Mouse (Mus musculus) liver, embryonic 11.5 days (tissue): ENCODE measurements at regions not wholly inside any gene's neighbourhood (a gene's known extent, or its start where the extent isn't known, plus 50 kb on each side); places are given as distances from the start of the nearest gene placed in this dataset.

Experiments used
- ATAC-seq: fragments of 200-750 bp; cut with Nextera tagmentation; replicated peaks from 2 replicates; pipeline ENCODE4 v1.8.0; 2017; ENCODE audit warnings: moderate number of reproducible peaks, mild to moderate bottlenecking, moderate TSS enrichment, moderate library complexity; ENCODE audit not compliant: low FRiP score
- DNase-seq: peaks from one replicate; pipeline ENCODE4 v3.0.0-alpha.2; 2017; ENCODE audit warnings: low spot score
- H3K27ac ChIP-seq: fragments of 300-500 bp; sonication (generic); 2 replicates; pipeline ENCODE4 v1.5.1; 2014; ENCODE audit warnings: mild to moderate bottlenecking, low read depth, low read length, control low read depth
- H3K27me3 ChIP-seq: fragments of 300-500 bp; sonication (generic); replicated peaks from 2 replicates; pipeline ENCODE4 v1.6.1; 2014; ENCODE audit warnings: low read length, mixed read lengths; ENCODE audit not compliant: control insufficient read depth, insufficient read depth
- H3K36me3 ChIP-seq: fragments of 300-500 bp; sonication (generic); 2 replicates; pipeline ENCODE4 v1.6.1; 2014; ENCODE audit warnings: mild to moderate bottlenecking, low read length, moderate library complexity, mixed read lengths; ENCODE audit not compliant: control insufficient read depth, insufficient read depth
- H3K4me1 ChIP-seq: fragments of 300-500 bp; sonication (generic); replicated peaks from 2 replicates; pipeline ENCODE4 v1.6.1; 2014; ENCODE audit warnings: low read length, mixed read lengths; ENCODE audit not compliant: control insufficient read depth, insufficient read depth
- H3K4me2 ChIP-seq: fragments of 300-500 bp; sonication (generic); 2 replicates; pipeline ENCODE4 v1.6.1; 2014; ENCODE audit warnings: mild to moderate bottlenecking, control low read depth, moderate library complexity
- H3K4me3 ChIP-seq: fragments of 300-500 bp; sonication (generic); 2 replicates; pipeline ENCODE4 v1.5.1; 2014; ENCODE audit warnings: low read depth, low read length, control low read depth
- H3K9ac ChIP-seq: fragments of 300-500 bp; sonication (generic); 2 replicates; pipeline ENCODE4 v1.6.1; 2014; ENCODE audit warnings: low read depth, low read length, control low read depth
- H3K9me3 ChIP-seq: fragments of 300-500 bp; sonication (generic); 2 replicates; pipeline ENCODE4 v1.6.1; 2016; ENCODE audit warnings: low read length, inconsistent platforms, mixed read lengths; ENCODE audit not compliant: control insufficient read depth
- WGBS: fragments of 180-500 bp; shearing (Covaris S2); extraction: QIAGEN DNeasy Blood & Tissue Kit; methylation state at CpG from one replicate; pipeline ENCODE4 v1.1.7; 2014; 5-methylcytosine and 5-hydroxymethylcytosine counted together

- no peak overlapping the region for H3K27ac ChIP-seq
- no peaks in the 10 kb centered on the region for H3K36me3 ChIP-seq
- ATAC-seq (no peak), DNase-seq (no peak)
- no peak overlapping the region for H3K4me3 ChIP-seq
- no peak overlapping the region for H3K9ac ChIP-seq
- 90% methylated on average over 2 of the region's 2 CpGs for WGBS
- H3K9me3 ChIP-seq: no peaks in the 10 kb centered on the region
- H3K27me3 ChIP-seq: no peaks in the 10 kb centered on the region
- no peak overlapping the region for H3K4me2 ChIP-seq
- H3K4me1 ChIP-seq: no peaks in the 10 kb centered on the region
Measured at GRCm38 (mm10) chr9:118363929-118364328, 114.1 kb upstream of the Eomes start.

- no peak overlapping the region for H3K4me2 ChIP-seq
- 73% methylated on average over 9 of the region's 9 CpGs for WGBS
- ATAC-seq: no peak
Measured at GRCm38 (mm10) chr9:118365431-118365830, 112.6 kb upstream of the Eomes start.

GRCm38 (mm10) chr9:118367314-118367713 is 110.7 kb upstream of the Eomes start:
- Histone ChIP-seq H3K4me1 (no peaks in the 10 kb centered on the region), H3K4me3 (no peak overlapping the region), H3K36me3 (no peaks in the 10 kb centered on the region), H3K27me3 (no peaks in the 10 kb centered on the region), H3K9ac (no peak overlapping the region), H3K27ac (no peak overlapping the region), H3K4me2 (no peak overlapping the region), H3K9me3 (no peaks in the 10 kb centered on the region)
- DNase-seq: no peak
- ATAC-seq: 0 out of 2 replicates have a peak, but pooled peaks have one; percentile 41
- WGBS: 46% methylated on average over 4 of the region's 4 CpGs

More at GRCm38 (mm10) chr9:118365431-118365830, 112.6 kb upstream of the Eomes start:
- no peak overlapping the region for H3K4me3 ChIP-seq
- no peak overlapping the region for H3K9ac ChIP-seq
- H3K36me3 ChIP-seq: no peaks in the 10 kb centered on the region
- no peak overlapping the region for H3K27ac ChIP-seq
- no peaks in the 10 kb centered on the region for H3K27me3 ChIP-seq
- no peaks in the 10 kb centered on the region for H3K4me1 ChIP-seq
- DNase-seq: no peak
- H3K9me3 ChIP-seq: no peaks in the 10 kb centered on the region

- no peak overlapping the region for H3K4me2 ChIP-seq
- H3K4me3 ChIP-seq: no peak overlapping the region
- H3K9me3 ChIP-seq: no peaks in the 10 kb centered on the region
- H3K36me3 ChIP-seq: no peaks in the 10 kb centered on the region
- no peak overlapping the region for H3K9ac ChIP-seq
- no peak overlapping the region for H3K27ac ChIP-seq
- no peaks in the 10 kb centered on the region for H3K4me1 ChIP-seq
- no peak for ATAC-seq
- 70% methylated on average over 6 of the region's 6 CpGs for WGBS
- H3K27me3 ChIP-seq: no peaks in the 10 kb centered on the region
- DNase-seq: no peak
Measured at GRCm38 (mm10) chr9:118370581-118370980, 107.4 kb upstream of the Eomes start.

- Histone ChIP-seq H3K9me3 (no peaks in the 10 kb centered on the region), H3K36me3 (no peaks in the 10 kb centered on the region), H3K9ac (no peak overlapping the region), H3K4me3 (no peak overlapping the region), H3K4me1 (no peaks in the 10 kb centered on the region), H3K27me3 (no peaks in the 10 kb centered on the region), H3K4me2 (no peak overlapping the region), H3K27ac (no peak overlapping the region)
- WGBS: 76% methylated on average over 5 of the region's 5 CpGs
- ATAC-seq: no peak
- DNase-seq: no peak
Measured at GRCm38 (mm10) chr9:118374680-118375079, 103.3 kb upstream of the Eomes start.

GRCm38 (mm10) chr9:118379055-118379454 is 99.0 kb upstream of the Eomes start:
- Histone ChIP-seq H3K9ac (no peak overlapping the region), H3K9me3 (no peaks in the 10 kb centered on the region), H3K4me2 (no peak overlapping the region), H3K4me1 (no peaks in the 10 kb centered on the region), H3K27me3 (no peaks in the 10 kb centered on the region), H3K4me3 (no peak overlapping the region), H3K36me3 (no peaks in the 10 kb centered on the region), H3K27ac (no peak overlapping the region)
- no peak; the same call in 1 of the 2 replicates for ATAC-seq
- no peak for DNase-seq
- WGBS: 20% methylated on average over 6 of the region's 6 CpGs

GRCm38 (mm10) chr9:118382532-118382931 is 95.5 kb upstream of the Eomes start:
- ATAC-seq (no peak), DNase-seq (no peak)
- Histone ChIP-seq H3K4me2 (no peak overlapping the region), H3K27ac (no peak overlapping the region), H3K4me1 (no peaks in the 10 kb centered on the region), H3K9me3 (no peaks in the 10 kb centered on the region), H3K4me3 (no peak overlapping the region), H3K27me3 (no peaks in the 10 kb centered on the region), H3K36me3 (no peaks in the 10 kb centered on the region), H3K9ac (no peak overlapping the region)
- 87% methylated on average over 3 of the region's 3 CpGs for WGBS

- WGBS: 7% methylated on average over 2 of the region's 2 CpGs
- Histone ChIP-seq H3K4me3 (no peak overlapping the region), H3K9me3 (no peaks in the 10 kb centered on the region), H3K36me3 (no peaks in the 10 kb centered on the region), H3K4me2 (no peak overlapping the region), H3K27me3 (peaks cover 18% of the 10 kb centered on the region), H3K27ac (no peak overlapping the region), H3K4me1 (no peaks in the 10 kb centered on the region), H3K9ac (no peak overlapping the region)
- DNase-seq: no peak
- no peak for ATAC-seq
Measured at GRCm38 (mm10) chr9:118384610-118385009, 93.4 kb upstream of the Eomes start.

GRCm38 (mm10) chr9:118387631-118388030 is 90.4 kb upstream of the Eomes start:
- Histone ChIP-seq H3K4me2 (no peak overlapping the region), H3K4me1 (no peaks in the 10 kb centered on the region), H3K4me3 (no peak overlapping the region), H3K27me3 (peaks cover 23% of the 10 kb centered on the region), H3K27ac (no peak overlapping the region), H3K36me3 (no peaks in the 10 kb centered on the region), H3K9ac (no peak overlapping the region), H3K9me3 (no peaks in the 10 kb centered on the region)
- 24% methylated on average over 8 of the region's 8 CpGs for WGBS
- ATAC-seq (no peak), DNase-seq (no peak)
